Mouse (Mus musculus): ENCODE data around the gene Ppp6r2. TPM values are rescaled to one million over a fixed set of nuclear protein-coding genes. Genes with fewer than 3 reads are reported as not detected.

Gene Ppp6r2
- polyA plus RNA-seq, 1 experiment from 2014 or later, result 35.9 TPM

DNA sequence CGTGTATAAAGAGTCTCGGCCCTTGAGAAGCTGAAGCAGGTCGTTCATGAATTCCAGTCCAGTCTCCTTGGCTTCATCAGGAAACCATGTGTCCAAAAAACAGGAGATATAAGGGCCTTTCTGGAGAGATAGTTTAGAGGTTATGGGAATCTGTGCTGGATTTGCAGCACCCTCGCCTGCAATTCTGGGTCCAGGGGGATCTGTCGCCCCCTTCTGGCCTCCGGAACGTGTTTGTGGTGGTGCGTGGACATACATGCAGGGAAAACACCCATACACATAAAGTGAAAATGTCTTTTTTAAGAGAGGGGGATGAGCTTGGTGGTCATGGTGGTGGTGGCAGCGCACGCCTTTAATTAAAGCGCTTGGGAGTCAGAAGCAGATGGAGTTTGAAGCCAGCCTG is 104.8 kb downstream of the Ppp6r2 start:
- 59% methylated on average over 11 of the region's 11 CpGs for WGBS
- Histone ChIP-seq H3K36me3 (ENCODE audit: control insufficient read depth, insufficient read depth, low read length) (no peaks in the 10 kb centered on the region), H3K4me1 (ENCODE audit: control insufficient read depth, insufficient read depth, low read length) (peaks cover 20% of the 10 kb centered on the region), H3K4me3 (ENCODE audit: low read depth, low read length) (no peak overlapping the region), H3K27ac (ENCODE audit: low read depth, low read length) (no peak overlapping the region), H3K9ac (ENCODE audit: low read length) (no peak overlapping the region), H3K27me3 (ENCODE audit: control insufficient read depth, insufficient read depth, low read length) (no peaks in the 10 kb centered on the region), H3K9me3 (ENCODE audit: control insufficient read depth, low read length) (no peaks in the 10 kb centered on the region), H3K4me2 (no peak overlapping the region)
- ATAC-seq (ENCODE audit: low FRiP score) (no peak), DNase-seq (ENCODE audit: low spot score, missing footprints) (no peak)

DNA sequence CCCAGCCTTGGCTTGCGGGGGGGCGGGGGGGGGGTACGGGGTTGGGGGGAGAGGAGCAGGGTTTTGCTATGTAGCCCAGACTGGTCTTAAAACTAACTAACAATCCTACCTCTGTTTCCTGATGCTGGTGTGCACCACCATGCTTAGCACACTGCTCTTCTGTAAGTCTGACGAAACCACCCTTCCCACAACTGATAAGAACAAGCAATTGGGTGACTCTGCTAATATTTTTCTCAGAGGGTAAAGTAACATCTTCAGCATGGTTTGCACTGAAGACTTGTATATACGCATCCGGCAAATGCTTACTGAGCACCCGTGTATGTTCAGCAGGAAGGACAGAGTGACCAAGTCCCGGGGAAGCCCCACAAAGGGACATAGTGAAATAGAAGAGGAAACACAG is 109.9 kb downstream of the Ppp6r2 start:
- Histone ChIP-seq H3K4me2 (no peak overlapping the region), H3K27me3 (ENCODE audit: control insufficient read depth, insufficient read depth, low read length) (no peaks in the 10 kb centered on the region), H3K9me3 (ENCODE audit: control insufficient read depth, low read length) (no peaks in the 10 kb centered on the region), H3K27ac (ENCODE audit: low read depth, low read length) (no peak overlapping the region), H3K36me3 (ENCODE audit: control insufficient read depth, insufficient read depth, low read length) (no peaks in the 10 kb centered on the region), H3K9ac (ENCODE audit: low read length) (no peak overlapping the region), H3K4me3 (ENCODE audit: low read depth, low read length) (no peak overlapping the region), H3K4me1 (ENCODE audit: control insufficient read depth, insufficient read depth, low read length) (no peaks in the 10 kb centered on the region)
- WGBS, result 81% methylated on average over 8 of the region's 8 CpGs
- DNase-seq (ENCODE audit: low spot score, missing footprints) (no peak), ATAC-seq (ENCODE audit: low FRiP score) (no peak)

DNA sequence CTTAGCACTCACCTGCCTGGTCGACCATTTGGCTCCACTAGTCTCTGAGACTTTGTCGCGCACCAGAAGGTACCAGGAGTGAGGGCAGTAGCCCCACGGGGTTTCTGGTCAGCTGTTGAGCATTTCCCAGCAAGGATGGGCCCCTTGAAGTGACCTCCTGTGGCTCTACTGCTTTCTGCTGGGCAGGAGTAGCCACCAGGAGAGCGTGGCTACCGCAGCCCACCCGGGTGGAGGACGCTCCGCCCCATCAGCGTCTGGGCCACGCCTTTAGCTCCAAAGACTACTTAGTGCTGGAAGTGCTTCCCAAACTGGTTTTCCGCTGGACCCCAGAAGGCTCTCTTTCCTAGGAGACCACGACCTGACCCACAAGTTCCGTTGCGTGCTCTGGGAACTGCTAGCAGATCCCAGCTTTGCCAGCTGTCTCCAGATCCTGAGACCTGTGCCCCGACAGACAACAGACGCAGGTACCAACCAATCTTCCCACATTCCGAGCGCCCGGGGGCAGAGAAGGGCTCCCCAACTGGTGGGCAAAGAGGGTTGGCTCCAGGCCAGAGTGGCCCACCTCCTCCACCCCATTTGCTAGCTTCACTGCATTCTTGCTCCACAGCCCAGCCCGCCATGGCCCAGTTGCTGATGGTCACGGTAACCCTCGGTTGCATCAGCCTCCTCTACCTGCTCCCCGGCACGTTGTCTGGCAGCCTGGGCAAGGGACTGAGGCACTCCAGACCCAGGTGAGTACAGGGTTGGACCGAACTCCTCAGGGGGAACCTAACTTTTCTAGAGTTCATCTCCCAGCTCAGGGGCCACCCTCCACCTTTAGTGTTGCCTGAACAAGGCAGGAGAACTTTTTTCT is 111.5 kb downstream of the Ppp6r2 start, which contains the start of gene Adm2:
TSS of gene Adm2 (plus strand) at position 51 of the 853 bp plus-strand sequence.
- Histone ChIP-seq H3K4me3 (ENCODE audit: low read depth, low read length) (no peak within 1 kb of the TSS), H3K36me3 (ENCODE audit: control insufficient read depth, insufficient read depth, low read length) (no peaks in the 10 kb centered on the region)
- DNase-seq (ENCODE audit: low spot score, missing footprints), result no peak

DNA sequence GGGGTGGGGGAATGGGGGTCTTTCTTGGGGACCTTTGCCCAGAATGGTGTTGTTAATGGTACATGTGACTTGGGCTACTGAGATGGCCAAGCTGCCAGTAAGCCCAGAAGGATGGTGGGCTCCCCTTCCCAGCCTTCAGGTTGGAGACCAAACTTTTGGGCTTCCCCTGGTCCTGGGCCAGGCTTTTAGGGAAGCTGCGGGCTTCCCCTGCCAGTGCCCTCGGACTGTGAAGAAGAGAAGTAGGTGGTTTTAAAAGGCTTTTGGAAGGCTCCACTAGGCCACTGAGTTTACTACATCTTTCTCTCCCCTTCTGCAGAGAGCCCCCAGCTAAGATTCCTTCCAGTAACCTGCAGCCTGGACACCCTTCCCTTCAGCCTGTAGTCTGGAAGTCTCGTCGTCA is 112.3 kb downstream of the Ppp6r2 start:
- Histone ChIP-seq H3K4me1 (ENCODE audit: control insufficient read depth, insufficient read depth, low read length) (no peaks in the 10 kb centered on the region), H3K36me3 (ENCODE audit: control insufficient read depth, insufficient read depth, low read length) (no peaks in the 10 kb centered on the region), H3K4me3 (ENCODE audit: low read depth, low read length) (no peak overlapping the region), H3K4me2 (no peak overlapping the region), H3K9me3 (ENCODE audit: control insufficient read depth, low read length) (no peaks in the 10 kb centered on the region), H3K27me3 (ENCODE audit: control insufficient read depth, insufficient read depth, low read length) (no peaks in the 10 kb centered on the region), H3K27ac (ENCODE audit: low read depth, low read length) (no peak overlapping the region), H3K9ac (ENCODE audit: low read length) (no peak overlapping the region)
- 78% methylated on average over 4 of the region's 4 CpGs for WGBS
- no peak for DNase-seq (ENCODE audit: low spot score, missing footprints)
- no peak for ATAC-seq (ENCODE audit: low FRiP score)

More for the DNA sequence above, 111.5 kb downstream of the Ppp6r2 start, which contains the start of gene Adm2:
- Histone ChIP-seq H3K4me1 (ENCODE audit: control insufficient read depth, insufficient read depth, low read length) (no peaks in the 10 kb centered on the region), H3K4me2 (peak within 1 kb of the TSS; percentile 26), H3K27ac (ENCODE audit: low read depth, low read length) (no peak within 1 kb of the TSS), H3K27me3 (ENCODE audit: control insufficient read depth, insufficient read depth, low read length) (no peaks in the 10 kb centered on the region), H3K9me3 (ENCODE audit: control insufficient read depth, low read length) (no peaks in the 10 kb centered on the region), H3K9ac (ENCODE audit: low read length) (no peak within 1 kb of the TSS)
- no peak for ATAC-seq (ENCODE audit: low FRiP score)
- 9% methylated on average over 26 of the region's 26 CpGs for WGBS

DNA sequence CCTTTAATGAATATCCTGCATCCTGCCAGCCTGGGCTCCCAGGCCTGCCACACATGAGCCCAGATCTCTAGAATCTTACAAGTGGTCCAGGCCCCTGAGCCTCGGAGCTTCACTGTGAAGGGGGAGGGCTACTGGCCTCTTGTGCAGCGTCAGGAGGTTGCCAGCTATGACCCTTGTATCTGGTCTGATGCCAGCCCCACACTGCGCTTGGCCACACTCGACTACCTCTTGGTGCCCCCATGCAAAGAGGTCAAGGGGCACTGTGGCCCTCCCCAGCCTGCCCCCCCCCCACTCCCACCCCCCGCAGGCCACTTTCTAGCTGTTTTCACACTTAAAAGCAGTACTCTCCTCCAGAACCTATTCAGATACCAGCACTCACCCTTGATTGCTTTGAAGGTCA is 115.1 kb downstream of the Ppp6r2 start:
- Histone ChIP-seq H3K4me1 (ENCODE audit: control insufficient read depth, insufficient read depth, low read length) (no peaks in the 10 kb centered on the region), H3K27me3 (ENCODE audit: control insufficient read depth, insufficient read depth, low read length) (no peaks in the 10 kb centered on the region), H3K4me2 (no peak overlapping the region), H3K9ac (ENCODE audit: low read length) (no peak overlapping the region), H3K4me3 (ENCODE audit: low read depth, low read length) (no peak overlapping the region), H3K36me3 (ENCODE audit: control insufficient read depth, insufficient read depth, low read length) (no peaks in the 10 kb centered on the region), H3K27ac (ENCODE audit: low read depth, low read length) (no peak overlapping the region), H3K9me3 (ENCODE audit: control insufficient read depth, low read length) (no peaks in the 10 kb centered on the region)
- ATAC-seq (ENCODE audit: low FRiP score), result no peak
- 78% methylated on average over 5 of the region's 5 CpGs for WGBS
- DNase-seq (ENCODE audit: low spot score, missing footprints), result no peak

DNA sequence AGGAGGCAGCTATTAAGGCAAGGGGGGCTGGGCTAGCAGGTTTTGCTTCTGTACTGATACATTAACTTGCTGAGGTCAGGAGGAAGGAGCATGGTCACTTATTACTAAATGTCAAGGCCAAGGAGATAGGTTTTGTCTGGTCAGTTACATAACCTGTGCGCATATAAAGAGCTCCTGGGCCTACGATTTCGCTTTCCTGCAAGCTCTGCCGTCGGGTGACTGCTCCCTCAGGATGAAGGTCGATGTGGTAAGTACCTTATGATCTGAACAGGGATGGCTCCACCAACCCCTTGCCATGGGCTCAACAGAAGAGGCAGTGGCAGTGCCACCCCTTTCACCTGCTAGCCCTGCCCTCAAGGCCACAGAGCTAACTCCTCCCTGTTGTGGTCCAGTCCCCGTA is 122.9 kb downstream of the Ppp6r2 start, which contains the start of gene Miox:
TSS of gene Miox (plus strand) at position 128 of the 400 bp plus-strand sequence.
- ATAC-seq (ENCODE audit: low FRiP score) (no peak), DNase-seq (ENCODE audit: low spot score, missing footprints) (no peak)
- H3K27me3 ChIP-seq (ENCODE audit: control insufficient read depth, insufficient read depth, low read length), result no peaks in the 10 kb centered on the region
- H3K4me3 ChIP-seq (ENCODE audit: low read depth, low read length), result no peak within 1 kb of the TSS
- H3K27ac ChIP-seq (ENCODE audit: low read depth, low read length), result no peak within 1 kb of the TSS
- WGBS, result 89% methylated on average over 7 of the region's 7 CpGs
- no peaks in the 10 kb centered on the region for H3K9me3 ChIP-seq (ENCODE audit: control insufficient read depth, low read length)
- H3K4me1 ChIP-seq (ENCODE audit: control insufficient read depth, insufficient read depth, low read length), result no peaks in the 10 kb centered on the region
- H3K4me2 ChIP-seq, result no peak within 1 kb of the TSS
- no peak within 1 kb of the TSS for H3K9ac ChIP-seq (ENCODE audit: low read length)
- H3K36me3 ChIP-seq (ENCODE audit: control insufficient read depth, insufficient read depth, low read length), result no peaks in the 10 kb centered on the region

DNA sequence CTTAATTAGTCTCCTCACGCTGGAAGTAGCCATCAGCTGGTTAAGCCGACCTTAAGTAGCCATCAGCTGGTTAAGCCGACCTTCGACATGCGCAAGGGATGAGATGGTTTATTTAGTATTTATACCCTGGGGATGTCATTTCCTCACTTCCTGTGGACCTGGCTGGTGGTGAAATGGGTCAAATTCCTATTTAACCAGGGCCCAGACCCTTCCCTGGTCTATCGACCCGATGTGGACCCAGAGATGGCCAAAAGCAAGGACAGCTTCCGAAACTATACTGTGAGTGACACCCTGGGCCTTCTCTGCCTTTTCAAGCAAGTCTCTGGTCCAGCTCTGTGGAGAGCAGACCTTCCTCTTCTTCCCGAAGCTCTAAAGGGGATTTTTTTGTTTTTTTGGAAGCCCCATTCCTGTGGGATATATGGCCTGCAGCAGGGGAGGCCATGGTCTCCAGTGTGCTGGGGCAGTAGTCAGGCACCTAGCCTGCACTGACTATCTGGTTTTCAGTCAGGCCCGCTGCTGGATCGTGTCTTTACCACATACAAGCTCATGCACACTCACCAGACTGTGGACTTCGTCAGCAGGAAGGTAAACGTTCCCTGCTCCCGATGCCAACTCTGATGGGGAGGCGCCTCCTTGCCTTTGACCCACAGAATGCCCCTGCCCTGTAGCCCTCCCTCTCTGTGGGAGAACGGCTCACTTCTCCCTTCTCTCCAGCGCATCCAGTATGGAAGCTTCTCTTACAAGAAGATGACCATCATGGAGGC is 123.6 kb downstream of the Ppp6r2 start:
- Histone ChIP-seq H3K36me3 (ENCODE audit: control insufficient read depth, insufficient read depth, low read length) (no peaks in the 10 kb centered on the region), H3K9me3 (ENCODE audit: control insufficient read depth, low read length) (no peaks in the 10 kb centered on the region), H3K4me3 (ENCODE audit: low read depth, low read length) (no peak overlapping the region), H3K4me2 (no peak overlapping the region), H3K9ac (ENCODE audit: low read length) (no peak overlapping the region), H3K27me3 (ENCODE audit: control insufficient read depth, insufficient read depth, low read length) (no peaks in the 10 kb centered on the region), H3K27ac (ENCODE audit: low read depth, low read length) (no peak overlapping the region), H3K4me1 (ENCODE audit: control insufficient read depth, insufficient read depth, low read length) (no peaks in the 10 kb centered on the region)
- DNase-seq (ENCODE audit: low spot score, missing footprints) (no peak), ATAC-seq (ENCODE audit: low FRiP score) (no peak)
- 84% methylated on average over 17 of the region's 17 CpGs for WGBS

DNA sequence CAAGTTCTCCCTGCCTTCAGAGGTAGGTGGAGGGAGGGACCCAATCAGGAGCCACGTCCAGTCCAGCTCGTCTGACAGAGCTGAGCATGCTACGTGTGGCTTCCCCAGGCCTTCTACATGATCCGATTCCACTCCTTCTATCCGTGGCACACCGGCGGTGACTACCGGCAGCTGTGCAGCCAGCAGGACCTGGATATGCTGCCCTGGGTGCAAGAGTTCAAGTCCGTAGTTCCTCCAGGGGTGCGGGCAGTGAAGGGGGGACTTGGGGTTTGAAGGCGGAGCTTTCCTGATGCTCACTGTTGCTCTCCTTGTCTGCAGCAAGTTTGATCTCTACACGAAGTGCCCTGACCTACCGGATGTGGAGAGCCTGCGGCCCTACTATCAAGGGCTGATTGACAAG is 125.1 kb downstream of the Ppp6r2 start:
- Histone ChIP-seq H3K27me3 (ENCODE audit: control insufficient read depth, insufficient read depth, low read length) (no peaks in the 10 kb centered on the region), H3K4me2 (no peak overlapping the region), H3K9me3 (ENCODE audit: control insufficient read depth, low read length) (no peaks in the 10 kb centered on the region), H3K4me1 (ENCODE audit: control insufficient read depth, insufficient read depth, low read length) (no peaks in the 10 kb centered on the region), H3K36me3 (ENCODE audit: control insufficient read depth, insufficient read depth, low read length) (no peaks in the 10 kb centered on the region), H3K27ac (ENCODE audit: low read depth, low read length) (no peak overlapping the region), H3K4me3 (ENCODE audit: low read depth, low read length) (no peak overlapping the region), H3K9ac (ENCODE audit: low read length) (no peak overlapping the region)
- DNase-seq (ENCODE audit: low spot score, missing footprints), result no peak
- 90% methylated on average over 14 of the region's 14 CpGs for WGBS
- no peak for ATAC-seq (ENCODE audit: low FRiP score)
